Mouse (Mus musculus) hindlimb bud, embryonic 11.5 days (tissue): ENCODE measurements around the gene Ccp110.

Experiments used
- DNase-seq: peaks from one replicate; pipeline ENCODE4 v3.0.0-alpha.2; 2012; ENCODE audit warnings: low read depth, low spot score; ENCODE audit errors: extremely low spot score

Ccp110 gene

GRCm38 (mm10) chr7:118725459-118725858, 13.1 kb downstream of the Ccp110 start:
- no peak for DNase-seq

- DNase-seq = no peak
Measured at GRCm38 (mm10) chr7:118728846-118729587, 16.7 kb downstream of the Ccp110 start.

GRCm38 (mm10) chr7:118731781-118732180, 19.4 kb downstream of the Ccp110 start:
- no peak for DNase-seq

GRCm38 (mm10) chr7:118733225-118733624, 20.9 kb downstream of the Ccp110 start:
- DNase-seq = no peak

DNA sequence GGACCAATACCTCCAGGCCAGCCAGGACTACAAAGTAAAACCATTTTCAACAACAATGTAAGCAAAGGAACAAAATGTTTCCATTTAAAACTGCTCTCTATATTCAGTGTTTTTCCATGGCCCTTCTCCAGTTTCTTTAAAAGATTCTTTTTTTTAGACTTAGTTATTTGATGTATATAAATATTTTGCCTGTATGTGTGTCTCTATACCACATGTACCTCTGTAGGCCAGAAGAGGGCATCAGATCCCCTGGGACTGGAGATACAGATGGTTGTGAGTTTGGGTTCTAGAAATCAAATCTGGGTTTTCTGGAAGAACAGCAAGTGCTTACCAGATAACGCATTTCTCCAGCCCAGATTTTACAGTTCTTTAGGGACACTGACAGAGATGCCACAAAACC, 26.4 kb downstream of the Ccp110 start:
- DNase-seq = no peak

DNA sequence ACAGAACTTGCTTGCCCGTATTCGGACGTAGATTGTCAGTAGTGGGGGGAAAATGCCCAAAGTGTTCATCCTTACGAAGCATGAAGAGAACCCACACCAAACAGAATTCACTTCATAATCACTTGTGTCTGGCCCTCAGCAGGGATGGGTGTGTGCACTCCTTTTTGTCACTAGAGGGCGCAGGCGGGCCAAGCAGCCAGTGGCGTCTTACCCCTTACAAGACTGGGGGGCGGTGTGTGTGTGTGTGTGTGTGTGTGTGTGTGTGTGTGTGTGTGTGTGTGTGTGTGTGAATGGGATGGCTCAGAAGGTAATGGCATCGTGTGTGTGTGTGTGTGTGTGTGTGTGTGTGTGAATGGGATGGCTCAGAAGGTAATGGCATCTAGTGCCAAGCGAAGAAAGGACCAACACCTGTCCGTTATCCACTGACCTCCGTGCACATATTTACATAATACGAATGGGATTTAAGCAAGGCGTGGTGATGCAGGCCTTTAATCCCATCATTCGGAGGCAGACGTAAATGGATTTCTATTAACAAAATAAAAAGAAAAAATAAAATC, 27.7 kb downstream of the Ccp110 start, which contains the start of gene Vps35l:
TSS of gene Vps35l (plus strand) at position 252 of the 557 bp plus-strand sequence.
- DNase-seq = peak; percentile 35

GRCm38 (mm10) chr7:118740532-118741338, 28.4 kb downstream of the Ccp110 start:
- DNase-seq = peak; percentile 88

GRCm38 (mm10) chr7:118742278-118742677, 29.9 kb downstream of the Ccp110 start:
- no peak for DNase-seq

DNA sequence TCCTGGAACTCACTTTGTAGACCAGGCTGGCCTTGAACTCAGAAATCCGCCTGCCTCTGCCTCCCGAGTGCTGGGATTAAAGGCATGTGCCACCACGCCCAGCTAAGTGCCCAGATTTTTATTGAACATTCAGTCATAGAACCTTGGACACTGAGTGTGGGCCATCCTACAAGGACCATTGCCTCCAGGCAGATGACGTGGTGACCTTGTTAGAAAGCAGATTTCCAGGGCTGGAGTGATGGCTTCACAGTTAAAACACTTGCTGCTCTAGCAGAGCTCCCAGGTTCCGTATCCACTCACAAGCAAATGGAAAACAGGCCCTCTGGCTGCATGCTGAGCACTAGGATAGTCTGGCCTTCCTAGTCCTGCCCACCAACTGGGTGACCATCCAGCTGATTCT, 32.4 kb downstream of the Ccp110 start:
- DNase-seq = no peak

DNA sequence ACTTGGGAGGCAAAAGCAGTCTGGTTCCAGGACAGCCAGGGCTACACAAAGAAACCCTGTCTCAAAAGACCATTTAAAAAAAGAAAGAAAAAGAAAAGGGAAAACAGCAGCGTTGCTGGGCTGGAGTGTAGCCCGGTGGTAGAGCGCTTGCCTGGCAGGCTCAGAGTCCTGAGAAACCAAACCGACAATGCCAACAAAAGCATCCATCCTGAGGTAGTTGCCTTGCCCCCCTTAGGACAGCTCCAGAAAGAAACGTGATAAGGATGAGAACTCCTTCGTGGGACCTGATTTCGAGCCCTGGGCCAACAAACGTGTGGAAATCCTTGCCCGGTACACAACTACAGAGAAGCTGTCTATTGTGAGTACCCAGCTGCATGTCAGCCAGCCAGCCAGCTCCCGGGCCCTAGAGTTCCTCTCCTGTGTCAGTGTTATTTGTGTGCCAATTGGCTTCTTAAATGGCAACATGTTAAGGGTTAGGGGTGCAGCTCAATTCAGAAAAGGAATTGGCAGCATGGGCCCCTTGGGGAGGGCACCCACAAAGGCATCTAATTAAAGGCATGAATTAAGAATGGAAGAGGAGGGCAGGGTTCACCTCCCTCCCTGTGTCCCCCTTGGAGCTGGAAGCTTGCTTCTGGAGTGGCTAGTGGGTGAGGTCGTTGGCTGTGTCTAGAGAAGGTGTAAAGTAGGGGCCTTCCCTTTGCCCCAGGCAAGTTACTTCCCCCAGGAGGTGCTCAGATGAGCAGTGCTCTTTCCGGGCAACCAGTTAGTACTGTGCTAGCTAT, 35.7 kb downstream of the Ccp110 start:
- no peak for DNase-seq

DNA sequence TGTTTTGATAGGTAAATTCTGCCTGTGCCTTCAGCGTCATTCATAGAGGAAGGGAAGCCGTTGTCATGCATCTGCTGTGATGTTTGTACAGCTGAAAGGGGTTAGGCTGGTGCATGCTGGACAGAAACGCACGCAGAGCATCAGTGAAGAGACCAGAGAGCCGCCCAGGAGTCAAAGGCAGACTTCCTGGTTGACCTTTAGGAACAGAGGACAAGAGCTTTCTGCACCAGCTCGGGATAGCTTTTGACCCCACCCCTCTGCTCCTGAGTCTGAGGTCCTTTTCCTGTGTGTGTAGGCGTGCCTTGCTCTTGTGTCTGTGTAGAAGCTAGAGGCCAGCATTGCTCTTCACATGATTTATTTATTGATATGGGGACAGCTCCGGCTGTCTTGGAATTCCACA, 37.4 kb downstream of the Ccp110 start:
- DNase-seq = no peak

- DNase-seq = no peak
Measured at GRCm38 (mm10) chr7:118751625-118752024, 39.3 kb downstream of the Ccp110 start.

DNA sequence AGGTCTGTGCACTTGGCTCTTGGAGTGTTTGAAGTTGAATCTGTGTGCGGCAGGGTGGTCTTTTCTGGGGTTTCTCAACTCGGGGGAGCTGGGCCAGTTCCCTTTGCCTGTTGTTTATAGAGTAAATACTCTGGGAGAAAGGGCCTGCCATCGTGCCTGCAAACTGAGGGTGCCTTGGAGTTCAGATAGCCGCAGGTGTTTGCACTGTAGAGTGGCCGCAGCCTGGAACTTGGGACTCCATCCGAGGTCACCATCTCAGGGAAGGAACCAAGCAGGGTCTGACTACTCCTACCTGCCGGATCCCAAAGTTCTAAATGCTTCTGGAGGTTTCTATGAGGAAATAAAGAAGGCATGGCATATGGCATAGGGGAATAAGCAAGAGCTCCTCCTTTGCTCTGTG, 43.4 kb downstream of the Ccp110 start:
- no peak for DNase-seq

DNA sequence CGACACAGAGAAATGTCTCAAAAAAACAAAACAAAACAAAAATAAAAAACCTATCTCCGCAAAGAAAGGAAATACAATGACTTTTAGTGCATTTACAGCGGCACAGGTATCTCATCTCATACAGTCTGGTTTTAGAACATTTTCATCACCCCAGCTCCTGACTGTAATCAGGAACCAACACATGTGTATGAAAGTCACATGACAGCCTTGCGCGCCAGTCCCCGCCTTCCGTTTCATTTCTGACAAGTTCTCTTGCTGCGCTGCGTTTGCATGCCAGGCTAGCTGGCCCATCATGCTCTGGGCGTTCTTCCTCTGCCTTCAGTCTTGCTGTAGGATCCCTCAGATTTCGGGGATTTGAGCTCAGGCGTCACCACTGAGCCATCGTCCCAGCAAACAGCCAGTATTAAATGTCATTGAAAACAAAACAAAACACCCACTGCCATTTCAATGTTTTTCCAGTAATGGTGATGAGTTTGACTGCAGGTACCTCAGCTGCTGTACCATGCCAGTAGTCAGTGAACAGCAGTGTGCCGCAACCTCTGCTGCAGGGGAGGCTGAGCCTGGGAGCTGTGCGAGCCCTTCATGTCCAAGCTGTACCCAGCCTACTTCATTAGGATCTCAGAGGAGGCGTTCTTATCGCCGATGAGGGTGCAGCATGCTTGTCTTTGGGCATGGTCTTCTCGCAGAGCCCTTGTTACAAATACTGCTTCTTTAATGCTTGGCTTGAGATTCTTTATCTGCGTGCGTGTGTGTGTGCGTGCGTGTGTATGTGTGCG, 44.3 kb downstream of the Ccp110 start:
- no peak for DNase-seq

- DNase-seq = no peak
Measured at GRCm38 (mm10) chr7:118758369-118758768, 46.0 kb downstream of the Ccp110 start.

GRCm38 (mm10) chr7:118759372-118759771, 47.0 kb downstream of the Ccp110 start:
- no peak for DNase-seq

GRCm38 (mm10) chr7:118763939-118764338, 51.6 kb downstream of the Ccp110 start:
- DNase-seq = no peak

GRCm38 (mm10) chr7:118764725-118765124, 52.4 kb downstream of the Ccp110 start:
- no peak for DNase-seq

- DNase-seq = no peak
Measured at GRCm38 (mm10) chr7:118765604-118766003, 53.3 kb downstream of the Ccp110 start.

DNA sequence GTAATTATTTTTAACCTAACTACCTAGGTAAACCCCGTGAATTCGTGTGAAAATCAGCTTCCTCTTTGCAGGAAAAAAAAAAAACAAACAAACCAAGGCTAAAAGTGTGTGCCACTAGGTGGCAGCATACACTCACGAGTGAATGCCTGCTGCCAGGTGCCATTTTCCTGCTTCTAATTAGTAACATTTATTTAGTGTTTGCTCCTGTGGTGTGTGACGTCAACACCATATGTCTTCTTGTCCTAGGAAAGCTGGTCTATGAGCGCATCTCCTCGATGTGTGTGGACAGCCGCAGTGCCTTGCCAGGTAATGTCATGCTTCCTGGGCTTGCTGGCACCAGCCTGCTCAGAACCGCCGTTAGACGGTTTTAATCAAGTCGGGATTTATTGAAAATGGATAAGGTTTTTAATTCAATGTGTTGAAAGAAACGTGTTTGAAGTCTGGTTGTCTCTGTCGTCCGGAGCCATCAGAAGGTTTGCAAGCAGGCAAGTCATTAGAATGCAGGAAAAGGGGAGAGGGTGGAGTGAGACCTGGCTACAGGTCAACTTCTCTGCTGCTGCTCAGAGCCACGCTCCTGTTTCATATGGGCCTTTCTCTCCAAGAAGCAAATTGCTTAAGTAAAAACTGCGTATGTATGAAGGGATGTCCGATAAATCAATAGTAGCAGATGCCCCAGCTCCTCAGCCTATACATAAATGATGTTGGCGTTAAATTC, 53.9 kb downstream of the Ccp110 start:
- DNase-seq = peak; percentile 58
